Mouse (Mus musculus): Measurements from ENCODE around the gene Cdc14b. TPM values are rescaled to one million over a fixed set of nuclear protein-coding genes. Genes with fewer than 3 reads are reported as not detected.

Gene Cdc14b
- total and polyA plus RNA-seq, 2 experiments from 2014 or later: 1.2 to 4.6 TPM

DNA sequence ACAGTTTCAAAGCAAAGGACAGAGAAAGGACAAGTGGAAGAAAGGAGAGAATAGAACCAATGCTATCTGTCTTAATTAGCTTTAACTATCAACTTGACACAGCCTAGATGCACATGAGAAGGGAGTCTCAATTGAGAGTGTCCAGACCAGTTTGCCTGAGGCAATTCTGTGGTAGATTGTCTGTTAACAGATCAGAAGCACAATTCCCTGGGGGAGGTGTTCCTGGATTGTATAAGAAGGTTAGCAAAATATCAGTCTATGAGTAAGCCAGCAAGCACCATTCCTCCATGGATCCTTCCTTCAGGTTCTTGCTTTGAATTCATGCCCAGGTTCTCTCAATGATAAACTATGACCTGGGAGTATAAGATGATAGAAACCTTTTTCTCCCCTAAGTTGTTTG, 118.1 kb downstream of the Cdc14b start:
- H3K36me3 ChIP-seq (ENCODE audit: insufficient read depth, low read length): no peaks in the 10 kb centered on the region
- no peaks in the 10 kb centered on the region for H3K27me3 ChIP-seq (ENCODE audit: insufficient read depth, low read length)
- H3K4me3 ChIP-seq (ENCODE audit: low read depth, low read length): no peak overlapping the region
- H3K9ac ChIP-seq (replicated peaks; ENCODE audit: low read length, poor library complexity, severe bottlenecking): no peak overlapping the region
- no peak overlapping the region for H3K4me2 ChIP-seq (ENCODE audit: low read depth, low read length, poor library complexity, severe bottlenecking)
- H3K4me1 ChIP-seq (ENCODE audit: insufficient read depth, low read length): no peaks in the 10 kb centered on the region
- ATAC-seq (ENCODE audit: low FRiP score) (no peak), DNase-seq (ENCODE audit: low spot score) (no peak)
- no peak overlapping the region for H3K27ac ChIP-seq (ENCODE audit: low read depth, low read length)
- no peaks in the 10 kb centered on the region for H3K9me3 ChIP-seq (ENCODE audit: low read length)
- TF ChIP-seq CTCF (IDR thresholded peaks at IDR 0.05): no peak

DNA sequence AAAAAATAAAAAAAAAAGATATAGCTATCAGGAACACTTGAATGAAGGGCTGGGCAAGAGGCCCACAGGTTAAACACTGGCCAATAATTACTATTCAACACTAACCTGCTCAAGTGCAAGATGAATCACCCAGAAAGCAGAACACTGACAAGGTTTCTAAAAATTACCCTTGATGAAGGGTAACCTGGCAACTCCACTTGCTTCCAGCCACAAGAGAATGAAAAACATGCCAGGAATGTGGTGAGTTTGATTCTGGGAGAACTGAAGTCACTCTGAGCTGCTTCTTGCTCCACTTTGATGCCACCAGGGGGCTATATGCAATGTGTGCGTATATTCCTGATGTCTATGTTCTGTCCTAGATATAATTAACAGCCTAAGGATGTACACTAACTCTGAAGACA, 119.9 kb downstream of the Cdc14b start:
- H3K9ac ChIP-seq (replicated peaks; ENCODE audit: low read length, poor library complexity, severe bottlenecking): no peak overlapping the region
- H3K36me3 ChIP-seq (ENCODE audit: insufficient read depth, low read length): no peaks in the 10 kb centered on the region
- 15% methylated on average over 1 of the region's 1 CpGs for WGBS
- no peaks in the 10 kb centered on the region for H3K9me3 ChIP-seq (ENCODE audit: low read length)
- no peak for ATAC-seq (ENCODE audit: low FRiP score)
- H3K27me3 ChIP-seq (ENCODE audit: insufficient read depth, low read length): no peaks in the 10 kb centered on the region
- H3K4me3 ChIP-seq (ENCODE audit: low read depth, low read length): no peak overlapping the region
- no peak overlapping the region for H3K27ac ChIP-seq (ENCODE audit: low read depth, low read length)
- peak; percentile 28 for DNase-seq (ENCODE audit: low spot score)
- TF ChIP-seq CTCF (IDR thresholded peaks at IDR 0.05): peak; percentile 55
- no peak overlapping the region for H3K4me2 ChIP-seq (ENCODE audit: low read depth, low read length, poor library complexity, severe bottlenecking)
- no peaks in the 10 kb centered on the region for H3K4me1 ChIP-seq (ENCODE audit: insufficient read depth, low read length)

DNA sequence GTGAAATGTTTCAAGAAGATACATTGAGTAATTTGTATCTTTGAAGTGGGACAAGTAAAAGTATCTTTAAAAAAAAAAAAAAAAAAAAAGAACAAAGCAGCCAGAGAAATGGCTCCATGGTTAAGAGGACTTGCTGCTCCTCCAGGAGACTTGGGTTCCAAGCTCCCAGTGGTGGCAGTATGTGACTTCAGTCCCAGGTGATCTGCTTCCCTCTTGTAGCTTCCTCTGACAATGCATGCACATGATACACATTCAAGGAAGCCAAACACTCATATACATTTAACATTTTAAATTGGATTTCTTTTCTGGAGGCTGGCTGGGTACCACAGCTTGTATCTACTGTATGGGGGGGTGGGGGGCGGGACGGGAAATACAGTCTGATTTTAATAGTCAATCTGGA, 120.4 kb downstream of the Cdc14b start:
- H3K27ac ChIP-seq (ENCODE audit: low read depth, low read length): no peak overlapping the region
- no peaks in the 10 kb centered on the region for H3K4me1 ChIP-seq (ENCODE audit: insufficient read depth, low read length)
- ATAC-seq (ENCODE audit: low FRiP score) (no peak), DNase-seq (ENCODE audit: low spot score) (no peak)
- no peak for TF ChIP-seq CTCF (IDR thresholded peaks at IDR 0.05)
- H3K4me3 ChIP-seq (ENCODE audit: low read depth, low read length): no peak overlapping the region
- no peak overlapping the region for H3K4me2 ChIP-seq (ENCODE audit: low read depth, low read length, poor library complexity, severe bottlenecking)
- no peak overlapping the region for H3K9ac ChIP-seq (replicated peaks; ENCODE audit: low read length, poor library complexity, severe bottlenecking)
- no peaks in the 10 kb centered on the region for H3K36me3 ChIP-seq (ENCODE audit: insufficient read depth, low read length)
- WGBS: 65% methylated on average over 2 of the region's 2 CpGs
- H3K27me3 ChIP-seq (ENCODE audit: insufficient read depth, low read length): no peaks in the 10 kb centered on the region
- H3K9me3 ChIP-seq (ENCODE audit: low read length): no peaks in the 10 kb centered on the region

DNA sequence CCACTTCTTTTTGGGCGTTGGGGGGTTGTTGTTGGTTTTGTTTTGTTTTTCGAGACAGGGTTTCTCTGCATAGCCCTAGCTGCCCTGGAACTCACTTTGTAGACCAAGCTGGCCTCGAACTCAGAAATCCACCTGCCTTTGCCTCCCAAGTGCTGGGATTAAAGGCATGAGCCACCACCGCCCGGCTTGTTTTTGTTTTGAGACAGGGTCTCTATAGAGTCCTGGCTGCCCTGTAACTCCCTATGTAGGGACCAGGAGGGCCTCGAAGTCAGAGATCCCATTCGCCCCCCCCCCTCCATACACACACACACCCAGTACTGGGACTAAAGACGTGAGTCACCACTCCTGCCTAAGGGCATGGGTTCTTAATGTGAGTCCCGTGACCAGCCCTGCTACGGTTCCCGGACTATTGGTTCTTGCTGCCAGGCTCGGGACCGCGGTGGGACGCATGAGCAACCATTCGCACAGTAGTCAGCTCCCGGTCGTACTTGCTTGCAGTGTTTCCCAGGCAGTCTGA, 121.3 kb downstream of the Cdc14b start:
- peak; percentile 14 for DNase-seq (ENCODE audit: low spot score)
- Histone ChIP-seq H3K9ac (replicated peaks; ENCODE audit: low read length, poor library complexity, severe bottlenecking) (no peak overlapping the region), H3K36me3 (ENCODE audit: insufficient read depth, low read length) (no peaks in the 10 kb centered on the region)

DNA sequence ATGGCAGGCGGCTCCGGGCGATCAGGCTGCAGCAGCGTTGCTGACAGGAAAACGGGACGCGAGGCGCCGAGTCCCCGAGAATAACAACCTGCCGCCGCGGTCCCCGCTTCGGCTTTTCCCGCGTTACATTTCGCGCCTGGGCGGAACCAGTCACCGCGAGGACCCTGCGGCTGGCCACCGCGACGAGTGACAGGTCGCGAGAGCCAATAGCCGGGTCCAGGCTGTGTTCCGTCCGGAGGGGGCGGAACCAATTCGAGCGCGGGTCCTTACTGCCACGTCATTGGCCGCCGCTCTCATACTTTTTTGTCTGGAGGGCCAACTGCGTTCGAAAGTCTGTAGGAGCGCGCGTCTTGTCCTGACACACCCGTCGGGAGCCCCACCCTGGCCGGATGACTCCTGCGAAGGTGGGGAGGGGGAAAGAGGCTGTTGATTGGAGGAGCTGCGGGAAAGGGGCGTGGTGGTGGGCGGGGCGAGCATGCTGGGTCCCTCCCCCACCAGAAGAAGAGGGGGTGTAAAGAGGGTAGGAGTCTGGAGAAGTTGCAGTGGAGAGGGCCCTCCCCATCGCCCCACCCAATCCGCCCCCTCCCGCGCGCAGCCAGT, 121.9 kb downstream of the Cdc14b start, which contains the start of gene Zfp367:
Gene Zfp367 (minus strand): TSS at position 120 of the 600 bp plus-strand sequence.
- TF ChIP-seq CTCF (IDR thresholded peaks at IDR 0.05): 0 out of 2 replicates have a peak, but pooled peaks have one; percentile 7
- Histone ChIP-seq H3K9me3 (ENCODE audit: low read length) (no peaks in the 10 kb centered on the region), H3K36me3 (ENCODE audit: insufficient read depth, low read length) (no peaks in the 10 kb centered on the region), H3K4me3 (ENCODE audit: low read depth, low read length) (peak within 1 kb of the TSS; percentile 74), H3K9ac (replicated peaks; ENCODE audit: low read length, poor library complexity, severe bottlenecking) (peak within 1 kb of the TSS; percentile 65), H3K4me2 (ENCODE audit: low read depth, low read length, poor library complexity, severe bottlenecking) (peak within 1 kb of the TSS; percentile 96), H3K27me3 (ENCODE audit: insufficient read depth, low read length) (no peaks in the 10 kb centered on the region), H3K27ac (ENCODE audit: low read depth, low read length) (peak within 1 kb of the TSS; percentile 32; the same call in 1 of the 2 replicates), H3K4me1 (ENCODE audit: insufficient read depth, low read length) (no peaks in the 10 kb centered on the region)
- ATAC-seq (ENCODE audit: low FRiP score): peak; percentile 98
- under 1% methylated on average over 48 of the region's 56 CpGs for WGBS
- DNase-seq (ENCODE audit: low spot score): peak; percentile 98

More for the DNA sequence above, 121.3 kb downstream of the Cdc14b start:
- TF ChIP-seq CTCF (IDR thresholded peaks at IDR 0.05): no peak
- H3K4me2 ChIP-seq (ENCODE audit: low read depth, low read length, poor library complexity, severe bottlenecking): peak overlapping the region; percentile 96
- H3K4me3 ChIP-seq (ENCODE audit: low read depth, low read length): peak overlapping the region; percentile 74
- H3K4me1 ChIP-seq (ENCODE audit: insufficient read depth, low read length): no peaks in the 10 kb centered on the region
- H3K27me3 ChIP-seq (ENCODE audit: insufficient read depth, low read length): no peaks in the 10 kb centered on the region
- ATAC-seq (ENCODE audit: low FRiP score): peak; percentile 13; the same call in 1 of the 2 replicates
- H3K9me3 ChIP-seq (ENCODE audit: low read length): no peaks in the 10 kb centered on the region
- H3K27ac ChIP-seq (ENCODE audit: low read depth, low read length): no peak overlapping the region
- WGBS: under 1% methylated on average over 17 of the region's 18 CpGs

- H3K4me2 ChIP-seq (ENCODE audit: low read depth, low read length, poor library complexity, severe bottlenecking): peak overlapping the region; percentile 96
- under 1% methylated on average over 56 of the region's 61 CpGs for WGBS
- H3K4me3 ChIP-seq (ENCODE audit: low read depth, low read length): peak overlapping the region; percentile 74
- H3K4me1 ChIP-seq (ENCODE audit: insufficient read depth, low read length): no peaks in the 10 kb centered on the region
- H3K27ac ChIP-seq (ENCODE audit: low read depth, low read length): peak overlapping the region; percentile 32; the same call in 1 of the 2 replicates
- no peaks in the 10 kb centered on the region for H3K9me3 ChIP-seq (ENCODE audit: low read length)
- no peaks in the 10 kb centered on the region for H3K36me3 ChIP-seq (ENCODE audit: insufficient read depth, low read length)
- ATAC-seq (ENCODE audit: low FRiP score): peak; percentile 74
- H3K27me3 ChIP-seq (ENCODE audit: insufficient read depth, low read length): no peaks in the 10 kb centered on the region
- DNase-seq (ENCODE audit: low spot score): peak; percentile 36
- peak; percentile 27; the same call in 1 of the 2 replicates for TF ChIP-seq CTCF (IDR thresholded peaks at IDR 0.05)
- H3K9ac ChIP-seq (replicated peaks; ENCODE audit: low read length, poor library complexity, severe bottlenecking): peak overlapping the region; percentile 65
These were observed 122.4 kb downstream of the Cdc14b start for GRCm38 (mm10) chr13:64152671-64153082.

All from midbrain, postnatal 0 days (tissue).